ENCODE assay signal across 36 mouse cellular contexts in the genomic region with DNA sequence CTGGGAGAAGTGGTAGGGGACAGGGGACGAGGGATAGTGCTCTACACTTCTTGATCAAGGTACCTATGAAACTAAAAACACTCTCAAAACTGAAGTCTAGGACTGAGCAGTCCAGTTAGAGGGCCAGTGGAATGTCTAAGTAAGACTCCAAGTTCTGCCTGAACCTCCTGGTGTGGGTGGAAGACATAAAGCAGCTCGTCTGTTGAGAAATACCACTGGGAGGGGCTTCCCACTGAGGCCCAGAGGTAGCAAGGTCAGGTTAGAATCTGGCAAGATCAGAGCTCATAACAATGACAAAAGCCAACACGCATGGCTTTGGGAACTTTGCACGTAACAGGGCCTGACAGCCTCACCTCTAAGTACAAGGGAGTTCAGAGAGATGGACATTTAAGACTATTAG. TPM values are rescaled to one million over a fixed set of nuclear protein-coding genes. Genes with fewer than 3 reads are reported as not detected.
DNase-seq lines count a peak whose midpoint lies in the region; ATAC-seq lines count a peak whose summit lies in the region.
"Had no signal": no experiment of that assay in that cellular context is flagged by ENCODE, and none has a peak within 500 bp of the region (broad histone marks: within the 10 kb centered on the region; RNA-seq: fewer than 3 reads in every experiment).

No protein-coding gene starts in this region.

- no peaks in the 10 kb centered on the region for H3K9me3 ChIP-seq in heart, embryonic 10.5 days
- no peaks in the 10 kb centered on the region for H3K9me3 ChIP-seq in kidney, embryonic 14.5 days (ENCODE audit: control insufficient read depth, low read length)
- H3K9me3 ChIP-seq in kidney, embryonic 15.5 days (replicated peaks), result no peaks in the 10 kb centered on the region
- H3K9me3 ChIP-seq: forebrain, embryonic 12.5 days; G1E; heart, embryonic 15.5 days; hindbrain, embryonic 13.5 days; midbrain, embryonic 10.5 days; midbrain, embryonic 15.5 days; neural tube, embryonic 12.5 days had no signal

- no peak overlapping the region for H3K9ac ChIP-seq in kidney, embryonic 14.5 days (ENCODE audit: low read depth, low read length)
- H3K9ac ChIP-seq in kidney, embryonic 15.5 days, result no peak overlapping the region
- H3K9ac ChIP-seq: forebrain, embryonic 12.5 days; forebrain, postnatal 0 days; heart, embryonic 15.5 days; hindbrain, embryonic 13.5 days; liver, embryonic 14.5 days; midbrain, embryonic 15.5 days; neural tube, embryonic 12.5 days had no signal

- no peak overlapping the region for H3K27ac ChIP-seq in heart, embryonic 10.5 days
- peak overlapping the region; percentile 56; the same call in 1 of the 2 replicates for H3K27ac ChIP-seq in kidney, embryonic 14.5 days (ENCODE audit: low read depth, low read length)
- peak overlapping the region; percentile 71 for H3K27ac ChIP-seq in kidney, embryonic 15.5 days
- H3K27ac ChIP-seq: forebrain, embryonic 12.5 days; heart, embryonic 15.5 days; hindbrain, embryonic 13.5 days; liver, embryonic 14.5 days; midbrain, embryonic 10.5 days; midbrain, embryonic 15.5 days; neural tube, embryonic 12.5 days; stomach, postnatal 0 days had no signal

- H3K4me1 ChIP-seq in heart, embryonic 10.5 days, result peaks cover 8% of the 10 kb centered on the region; the same call in 1 of the 2 replicates
- H3K4me1 ChIP-seq in kidney, embryonic 14.5 days (ENCODE audit: control insufficient read depth, insufficient read depth, low read length), result no peaks in the 10 kb centered on the region; the same call in 1 of the 2 replicates
- H3K4me1 ChIP-seq in kidney, embryonic 15.5 days, result peaks cover 4% of the 10 kb centered on the region; the same call in 1 of the 2 replicates
- H3K4me1 ChIP-seq: forebrain, embryonic 12.5 days; heart, embryonic 15.5 days; hindbrain, embryonic 13.5 days; midbrain, embryonic 10.5 days; midbrain, embryonic 15.5 days; neural tube, embryonic 12.5 days had no signal

- no peak for ATAC-seq in kidney, embryonic 14.5 days (ENCODE audit: low FRiP score, low TSS enrichment)
- ATAC-seq in kidney, embryonic 15.5 days (replicated peaks; ENCODE audit: low FRiP score), result peak; percentile 54
- ATAC-seq in monocyte, adult 5-6 weeks (replicated peaks; ENCODE audit: insufficient number of reproducible peaks, low FRiP score, low TSS enrichment, poor library complexity, severe bottlenecking), result no peak
- ATAC-seq: forebrain, postnatal 0 days; midbrain, embryonic 15.5 days had no signal

- H3K4me2 ChIP-seq in kidney, embryonic 14.5 days (replicated peaks; ENCODE audit: low read depth, low read length), result no peak overlapping the region
- no peak overlapping the region for H3K4me2 ChIP-seq in kidney, embryonic 15.5 days
- H3K4me2 ChIP-seq: forebrain, embryonic 12.5 days; heart, embryonic 15.5 days; hindbrain, embryonic 13.5 days; midbrain, embryonic 15.5 days; neural tube, embryonic 12.5 days had no signal

- peak; percentile 57 for DNase-seq in heart, embryonic 10.5 days (ENCODE audit: low spot score)
- DNase-seq in heart, postnatal 4 days, result no peak
- no peak for DNase-seq in kidney, postnatal 10 days
- DNase-seq in thymus, postnatal 36 days, result no peak
- DNase-seq: adrenal gland, adult 8-10 months; cerebellum, adult 2 months; cerebellum, postnatal 14 days; forebrain, postnatal 0 days; gastrocnemius, postnatal 36 days; layer of hippocampus, postnatal 36 days; left cerebral cortex, postnatal 4 days; lung, adult 2 months; lung, postnatal 10 days; right cerebral cortex, postnatal 4 days; thymus, adult 18-20 months; thymus, postnatal 25 days had no signal

- H3K36me3 ChIP-seq in heart, embryonic 10.5 days, result no peaks in the 10 kb centered on the region
- H3K36me3 ChIP-seq in kidney, embryonic 14.5 days (ENCODE audit: control insufficient read depth, insufficient read depth, low read length), result no peaks in the 10 kb centered on the region
- no peaks in the 10 kb centered on the region for H3K36me3 ChIP-seq in kidney, embryonic 15.5 days
- H3K36me3 ChIP-seq: forebrain, embryonic 12.5 days; G1E; heart, embryonic 15.5 days; hindbrain, embryonic 13.5 days; midbrain, embryonic 10.5 days; midbrain, embryonic 15.5 days; neural tube, embryonic 12.5 days had no signal

- H3K27me3 ChIP-seq in heart, embryonic 10.5 days (ENCODE audit: insufficient read depth, poor library complexity, severe bottlenecking), result no peaks in the 10 kb centered on the region
- H3K27me3 ChIP-seq in kidney, embryonic 14.5 days (ENCODE audit: control insufficient read depth, insufficient read depth, low read length), result no peaks in the 10 kb centered on the region
- H3K27me3 ChIP-seq in kidney, embryonic 15.5 days, result no peaks in the 10 kb centered on the region
- H3K27me3 ChIP-seq: forebrain, embryonic 12.5 days; heart, embryonic 15.5 days; hindbrain, embryonic 13.5 days; midbrain, embryonic 15.5 days; neural tube, embryonic 12.5 days had no signal

- 83% methylated on average over 4 of the region's 4 CpGs for WGBS in heart, embryonic 10.5 days
- 63% methylated on average over 4 of the region's 4 CpGs for WGBS in kidney, embryonic 14.5 days
- 47% methylated on average over 4 of the region's 4 CpGs for WGBS in kidney, embryonic 15.5 days

- H3K4me3 ChIP-seq in heart, embryonic 10.5 days, result no peak overlapping the region
- H3K4me3 ChIP-seq in kidney, embryonic 14.5 days (ENCODE audit: low read length), result no peak overlapping the region
- H3K4me3 ChIP-seq in kidney, embryonic 15.5 days (replicated peaks), result no peak overlapping the region
- H3K4me3 ChIP-seq: erythroblast, embryonic 14.5 days; forebrain, embryonic 12.5 days; heart, embryonic 15.5 days; hindbrain, embryonic 13.5 days; midbrain, embryonic 10.5 days; midbrain, embryonic 15.5 days; myocyte; neural tube, embryonic 12.5 days had no signal

RNA-seq across cellular contexts. Expression of a gene that starts 26.3 kb away (rescaled TPM):
- polyA plus RNA-seq in heart, embryonic 10.5 days (2016; fragmentation: Nextera tagmentation; extraction: Ambion mirVana), result 0.05 TPM in 1 of 2 replicates, not detected in the other
- not detected for total RNA-seq in heart, postnatal 4 days (2021)
- polyA plus RNA-seq in kidney, embryonic 14.5 days (2014; fragmentation: Nextera tagmentation; extraction: Ambion mirVana), result not detected in 2 replicates
- not detected in 2 replicates for polyA plus RNA-seq in kidney, embryonic 15.5 days (2015; fragmentation: Nextera tagmentation; extraction: Ambion mirVana)
- total RNA-seq in monocyte, adult 5-6 weeks (2017), result not detected in 3 replicates
- total RNA-seq: adrenal gland, adult 8-10 months; adrenal gland, postnatal 4 days; forebrain, postnatal 0 days; gastrocnemius, adult 18-20 months; gastrocnemius, postnatal 36 days; heart, postnatal 25 days; layer of hippocampus, postnatal 36 days; left cerebral cortex, postnatal 4 days had no signal
- polyA plus RNA-seq: cerebellum, adult 2 months; cortical plate, adult 2 months; embryonic facial prominence, embryonic 14.5 days; erythroblast, embryonic 14.5 days; forebrain, embryonic 12.5 days; forebrain, postnatal 0 days; G1E; heart, embryonic 15.5 days; hindbrain, embryonic 13.5 days; liver, embryonic 14.5 days; lung, adult 2 months; midbrain, embryonic 10.5 days; midbrain, embryonic 15.5 days; myocyte; neural tube, embryonic 12.5 days; spleen, adult 2 months; stomach, postnatal 0 days had no signal

RNA-seq across cellular contexts. Expression of a gene that starts 30.7 kb away (rescaled TPM):
- not detected in 2 replicates for polyA plus RNA-seq in heart, embryonic 10.5 days (2016; fragmentation: Nextera tagmentation; extraction: Ambion mirVana)
- total RNA-seq in heart, postnatal 4 days (2021), result not detected
- polyA plus RNA-seq in kidney, embryonic 14.5 days (2014; fragmentation: Nextera tagmentation; extraction: Ambion mirVana), result 0.99 and 1.4 TPM in 2 replicates
- 2.6 and 3.4 TPM in 2 replicates for polyA plus RNA-seq in kidney, embryonic 15.5 days (2015; fragmentation: Nextera tagmentation; extraction: Ambion mirVana)
- total RNA-seq in monocyte, adult 5-6 weeks (2017), result not detected in 3 replicates
- total RNA-seq: adrenal gland, adult 8-10 months; gastrocnemius, adult 18-20 months; gastrocnemius, postnatal 36 days; heart, postnatal 25 days; layer of hippocampus, postnatal 36 days; left cerebral cortex, postnatal 4 days had no signal
- polyA plus RNA-seq: erythroblast, embryonic 14.5 days; forebrain, embryonic 12.5 days; forebrain, postnatal 0 days; G1E; heart, embryonic 15.5 days; hindbrain, embryonic 13.5 days; liver, embryonic 14.5 days; midbrain, embryonic 10.5 days; midbrain, embryonic 15.5 days; myocyte; stomach, postnatal 0 days had no signal
